Mouse (Mus musculus) spleen, adult 2 months (tissue): Measurements from ENCODE around the gene Mn1.

ENCODE experiments used
- CTCF ChIP-seq: fragments of 200-500 bp; IDR thresholded peaks from 2 replicates; pipeline ENCODE4 v1.5.1; 2011; ENCODE audit warnings: mild to moderate bottlenecking, inconsistent platforms; ENCODE audit not compliant: insufficient read depth, insufficient read length, insufficient replicate concordance; ENCODE audit errors: extremely low read depth
- POLR2A ChIP-seq: fragments of 200-500 bp; IDR thresholded peaks from 2 replicates; pipeline ENCODE4 v1.6.1; 2011; ENCODE audit warnings: low read depth, low read length, inconsistent platforms

DNA sequence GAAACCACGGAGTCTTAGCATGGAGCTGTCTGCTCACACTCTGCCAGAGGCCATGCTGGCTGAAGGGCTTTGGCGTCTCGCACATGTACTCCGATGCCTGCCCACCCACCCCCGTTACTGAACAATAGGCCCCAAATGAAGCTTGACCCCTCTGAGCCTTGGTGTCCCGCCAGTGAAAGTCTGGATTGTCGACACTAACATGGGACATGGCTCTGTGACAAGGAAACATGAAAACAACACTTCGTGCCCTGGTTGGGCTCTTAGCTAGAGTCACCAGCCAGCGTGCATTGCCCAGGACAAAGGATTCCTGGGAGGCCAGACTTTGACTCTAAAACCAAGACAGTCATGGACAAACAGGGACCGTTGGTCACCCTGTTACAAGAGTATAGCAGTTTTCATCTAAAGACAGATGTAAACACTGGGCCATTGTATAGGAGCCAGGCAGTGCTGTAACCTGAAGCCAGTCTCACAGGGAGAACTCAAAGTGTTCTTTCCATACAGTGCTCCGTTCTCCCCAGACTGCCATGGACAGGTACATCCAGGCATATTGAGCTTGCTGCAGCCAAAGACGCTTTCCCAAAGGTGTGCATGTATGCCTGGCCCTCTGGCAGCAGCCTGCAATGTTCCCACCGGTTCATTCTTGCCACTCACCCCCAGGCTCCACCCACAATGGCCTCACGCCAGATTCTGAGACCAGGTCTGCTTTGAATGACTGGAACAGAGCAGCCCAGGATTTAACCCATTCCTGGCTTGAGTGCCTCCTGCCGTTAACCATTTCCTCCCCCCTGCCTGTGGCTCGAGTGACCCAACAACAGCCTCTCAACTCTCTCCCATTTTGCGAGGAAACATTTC lies 23.6 kb upstream of the Mn1 start:
- no peak for TF ChIP-seq POLR2A
- TF ChIP-seq CTCF: no peak
